In genomic region chr2:135802878-135803450, GRCm38 (mm10) we compare ENCODE assay signal across 29 mouse cellular contexts.
DNase-seq lines count a peak whose midpoint lies in the region; ATAC-seq lines count a peak whose summit lies in the region.
"Had no signal": no experiment of that assay in that cellular context is flagged by ENCODE, and none has a peak within 500 bp of the region (broad histone marks: within the 10 kb centered on the region; RNA-seq: fewer than 3 reads in every experiment).

No protein-coding gene starts in this region.

- H3K27me3 ChIP-seq in forebrain, embryonic 13.5 days, result no peaks in the 10 kb centered on the region
- H3K27me3 ChIP-seq in forebrain, embryonic 16.5 days (replicated peaks; ENCODE audit: control insufficient read depth, insufficient read depth, low read length), result no peaks in the 10 kb centered on the region
- H3K27me3 ChIP-seq in hindbrain, embryonic 16.5 days (replicated peaks; ENCODE audit: control insufficient read depth, insufficient read depth, low read length), result no peaks in the 10 kb centered on the region
- no peaks in the 10 kb centered on the region for H3K27me3 ChIP-seq in hindbrain, embryonic 11.5 days (ENCODE audit: control insufficient read depth, insufficient read depth, low read length)
- H3K27me3 ChIP-seq: embryonic facial prominence, embryonic 15.5 days; heart, embryonic 15.5 days; hindbrain, embryonic 15.5 days; limb, embryonic 12.5 days; midbrain, embryonic 12.5 days; neural tube, embryonic 12.5 days had no signal

- no peak overlapping the region for H3K4me2 ChIP-seq in forebrain, embryonic 13.5 days
- H3K4me2 ChIP-seq in forebrain, embryonic 16.5 days (ENCODE audit: low read length), result no peak overlapping the region
- no peak overlapping the region for H3K4me2 ChIP-seq in hindbrain, embryonic 16.5 days (ENCODE audit: low read length)
- no peak overlapping the region for H3K4me2 ChIP-seq in hindbrain, embryonic 11.5 days (replicated peaks; ENCODE audit: low read depth, low read length)
- H3K4me2 ChIP-seq: embryonic facial prominence, embryonic 15.5 days; heart, embryonic 15.5 days; hindbrain, embryonic 15.5 days; limb, embryonic 12.5 days; liver, embryonic 11.5 days; midbrain, embryonic 12.5 days; neural tube, embryonic 12.5 days had no signal

- H3K36me3 ChIP-seq in forebrain, embryonic 13.5 days (ENCODE audit: poor library complexity, severe bottlenecking), result no peaks in the 10 kb centered on the region
- no peaks in the 10 kb centered on the region for H3K36me3 ChIP-seq in forebrain, embryonic 16.5 days (ENCODE audit: control insufficient read depth, insufficient read depth)
- no peaks in the 10 kb centered on the region for H3K36me3 ChIP-seq in hindbrain, embryonic 16.5 days (ENCODE audit: control insufficient read depth, insufficient read depth, low read length)
- no peaks in the 10 kb centered on the region for H3K36me3 ChIP-seq in hindbrain, embryonic 11.5 days (ENCODE audit: control insufficient read depth, insufficient read depth, low read length)
- H3K36me3 ChIP-seq: embryonic facial prominence, embryonic 15.5 days; heart, embryonic 15.5 days; hindbrain, embryonic 15.5 days; limb, embryonic 12.5 days; midbrain, embryonic 12.5 days; neural tube, embryonic 12.5 days had no signal

- no peak overlapping the region for H3K4me3 ChIP-seq in forebrain, embryonic 13.5 days
- no peak overlapping the region for H3K4me3 ChIP-seq in forebrain, embryonic 16.5 days (replicated peaks; ENCODE audit: low read length)
- no peak overlapping the region for H3K4me3 ChIP-seq in hindbrain, embryonic 16.5 days (ENCODE audit: low read length)
- no peak overlapping the region for H3K4me3 ChIP-seq in hindbrain, embryonic 11.5 days (ENCODE audit: low read depth, low read length)
- H3K4me3 ChIP-seq: embryonic facial prominence, embryonic 15.5 days; heart, embryonic 15.5 days; hindbrain, embryonic 15.5 days; layer of hippocampus, adult 2 months; limb, embryonic 12.5 days; midbrain, embryonic 12.5 days; neural tube, embryonic 12.5 days had no signal

- no peak overlapping the region for H3K27ac ChIP-seq in forebrain, embryonic 13.5 days
- H3K27ac ChIP-seq in forebrain, embryonic 16.5 days (ENCODE audit: low read length), result no peak overlapping the region
- no peak overlapping the region for H3K27ac ChIP-seq in hindbrain, embryonic 16.5 days (ENCODE audit: low read depth, low read length)
- H3K27ac ChIP-seq in hindbrain, embryonic 11.5 days (ENCODE audit: low read depth, low read length), result no peak overlapping the region
- H3K27ac ChIP-seq: embryonic facial prominence, embryonic 15.5 days; heart, embryonic 15.5 days; hindbrain, embryonic 15.5 days; layer of hippocampus, adult 2 months; limb, embryonic 12.5 days; midbrain, embryonic 12.5 days; neural tube, embryonic 12.5 days had no signal

- no peak overlapping the region for H3K9ac ChIP-seq in forebrain, embryonic 13.5 days
- H3K9ac ChIP-seq in forebrain, embryonic 16.5 days (replicated peaks; ENCODE audit: low read depth, low read length), result no peak overlapping the region
- no peak overlapping the region for H3K9ac ChIP-seq in hindbrain, embryonic 16.5 days (ENCODE audit: low read depth, low read length)
- no peak overlapping the region for H3K9ac ChIP-seq in hindbrain, embryonic 11.5 days (ENCODE audit: low read depth, low read length)
- H3K9ac ChIP-seq: embryonic facial prominence, embryonic 15.5 days; heart, embryonic 15.5 days; hindbrain, embryonic 15.5 days; limb, embryonic 12.5 days; liver, postnatal 0 days; midbrain, embryonic 12.5 days; neural tube, embryonic 12.5 days had no signal

- ATAC-seq in forebrain, embryonic 13.5 days, result 0 out of 2 replicates have a peak, but pooled peaks have one; percentile 28
- ATAC-seq in forebrain, embryonic 16.5 days, result no peak
- ATAC-seq in hindbrain, embryonic 16.5 days, result 0 out of 2 replicates have a peak, but pooled peaks have one; percentile 12
- no peak for ATAC-seq in hindbrain, embryonic 11.5 days (ENCODE audit: low FRiP score)
- ATAC-seq: intestine, embryonic 16.5 days; liver, postnatal 0 days had no signal

- WGBS in forebrain, embryonic 13.5 days, result 75% methylated on average over 9 of the region's 9 CpGs
- WGBS in forebrain, embryonic 16.5 days, result 74% methylated on average over 9 of the region's 9 CpGs
- WGBS in hindbrain, embryonic 16.5 days, result 80% methylated on average over 9 of the region's 9 CpGs
- WGBS in hindbrain, embryonic 11.5 days, result 93% methylated on average over 9 of the region's 9 CpGs

- H3K9me3 ChIP-seq in forebrain, embryonic 13.5 days (replicated peaks), result no peaks in the 10 kb centered on the region
- H3K9me3 ChIP-seq in forebrain, embryonic 16.5 days (ENCODE audit: control insufficient read depth, low read length), result no peaks in the 10 kb centered on the region
- H3K9me3 ChIP-seq in hindbrain, embryonic 16.5 days (ENCODE audit: control insufficient read depth, low read length), result no peaks in the 10 kb centered on the region
- no peaks in the 10 kb centered on the region for H3K9me3 ChIP-seq in hindbrain, embryonic 11.5 days (ENCODE audit: control insufficient read depth, low read length)
- H3K9me3 ChIP-seq: embryonic facial prominence, embryonic 15.5 days; heart, embryonic 15.5 days; hindbrain, embryonic 15.5 days; limb, embryonic 12.5 days; midbrain, embryonic 12.5 days; neural tube, embryonic 12.5 days had no signal

- DNase-seq in hindbrain, embryonic 11.5 days (ENCODE audit: low spot score), result no peak
- DNase-seq in brain, adult 2 months (ENCODE audit: low read depth, low spot score), result peak; percentile 87
- DNase-seq in cerebellum, adult 8-10 months, result peak; percentile 53
- DNase-seq in urinary bladder, postnatal 25 days (ENCODE audit: low spot score), result no peak
- DNase-seq in layer of hippocampus, postnatal 10 days (ENCODE audit: low spot score in 2 of 2), result no peak
- DNase-seq: adrenal gland, postnatal 25 days; gastrocnemius, postnatal 10 days; heart, adult 18-20 months; heart, postnatal 36 days; kidney, adult 9 months; kidney, postnatal 25 days; layer of hippocampus, postnatal 36 days; liver, postnatal 0 days; lung, postnatal 10 days; right cerebral cortex, adult 18-20 months; thymus, adult 18-20 months; thymus, postnatal 36 days had no signal

- H3K4me1 ChIP-seq in forebrain, embryonic 13.5 days, result peaks cover 26% of the 10 kb centered on the region
- H3K4me1 ChIP-seq in forebrain, embryonic 16.5 days (replicated peaks; ENCODE audit: control insufficient read depth, insufficient read depth, low read length), result peaks cover 10% of the 10 kb centered on the region
- H3K4me1 ChIP-seq in hindbrain, embryonic 16.5 days (ENCODE audit: control insufficient read depth, insufficient read depth, low read depth, low read length), result peaks cover 3% of the 10 kb centered on the region
- no peaks in the 10 kb centered on the region for H3K4me1 ChIP-seq in hindbrain, embryonic 11.5 days (replicated peaks; ENCODE audit: control insufficient read depth, insufficient read depth, low read length)

Comparison
In these comparisons a context has a peak if more than half of its experiments do, and no peak if none do; other contexts are left out.
1. ATAC-seq: peak in forebrain, embryonic 13.5 days (single experiment) and hindbrain, embryonic 16.5 days (single experiment); none in forebrain, embryonic 16.5 days (single experiment) and hindbrain, embryonic 11.5 days (single experiment).
2. DNase-seq: peak in brain, adult 2 months (single experiment) and cerebellum, adult 8-10 months (single experiment); none in hindbrain, embryonic 11.5 days (single experiment), urinary bladder, postnatal 25 days (single experiment) and layer of hippocampus, postnatal 10 days (0 of 2).